Mouse (Mus musculus) cerebellum, adult 2 months (tissue): ENCODE data around the gene Caprin1.

Experiments used
- CTCF ChIP-seq: fragments of 200-500 bp; IDR thresholded peaks from 2 replicates; pipeline ENCODE4 v1.5.1; 2011; ENCODE audit warnings: low read depth, mild to moderate bottlenecking, control low read depth, low read length, moderate library complexity, borderline replicate concordance; ENCODE audit not compliant: insufficient read depth
- POLR2A ChIP-seq: fragments of 200-500 bp; IDR thresholded peaks from 2 replicates; pipeline ENCODE4 v1.6.1; 2011; ENCODE audit warnings: low read length, control low read depth, borderline replicate concordance; ENCODE audit not compliant: insufficient read depth

- TF ChIP-seq POLR2A (no peak), CTCF (no peak)
These were observed 41.9 kb downstream of the Caprin1 start for GRCm38 (mm10) chr2:103755458-103756085.
